Mouse (Mus musculus): ENCODE measurements around the gene Akr1c13. TPM values are rescaled to one million over a fixed set of nuclear protein-coding genes. Genes with fewer than 3 reads are reported as not detected.
"Not testable (repeated sequence)": the region's sequence is repeated elsewhere in the genome, so short reads cannot be mapped to it uniquely, and the experiment has no call there.

Akr1c13 gene
- not detected for total RNA-seq (2021)

- no peak for DNase-seq (ENCODE audit: extremely low spot score in 1 of 2, low spot score in 1 of 2)
Measured at GRCm38 (mm10) chr13:4190904-4191303, at the start of gene Akr1c13. Akr1c13 (plus strand) TSS chr13:4191150.

- no peak for DNase-seq (ENCODE audit: extremely low spot score in 1 of 2, low spot score in 1 of 2)
Measured at GRCm38 (mm10) chr13:4144261-4144660, 46.7 kb upstream of the Akr1c13 start.

- DNase-seq (ENCODE audit: extremely low spot score in 1 of 2, low spot score in 1 of 2) = no peak
Measured at GRCm38 (mm10) chr13:4150518-4150917, 40.4 kb upstream of the Akr1c13 start, which contains the start of gene Akr1c18. Akr1c18 (minus strand) TSS chr13:4150654.

GRCm38 (mm10) chr13:4152908-4153307 is 38.0 kb upstream of the Akr1c13 start:
- DNase-seq (ENCODE audit: extremely low spot score in 1 of 2, low spot score in 1 of 2) = no peak

GRCm38 (mm10) chr13:4153593-4153992 is 37.4 kb upstream of the Akr1c13 start:
- DNase-seq (ENCODE audit: extremely low spot score in 1 of 2, low spot score in 1 of 2) = no peak

- DNase-seq (ENCODE audit: extremely low spot score in 1 of 2, low spot score in 1 of 2) = no peak
Measured at GRCm38 (mm10) chr13:4155286-4155685, 35.7 kb upstream of the Akr1c13 start.

GRCm38 (mm10) chr13:4168006-4168405 is 22.9 kb upstream of the Akr1c13 start:
- DNase-seq (ENCODE audit: extremely low spot score in 1 of 2, low spot score in 1 of 2) = no peak

- no peak for DNase-seq (ENCODE audit: extremely low spot score in 1 of 2, low spot score in 1 of 2)
Measured at GRCm38 (mm10) chr13:4172978-4173377, 18.0 kb upstream of the Akr1c13 start.

- DNase-seq (ENCODE audit: extremely low spot score in 1 of 2, low spot score in 1 of 2) = not testable (repeated sequence)
Measured at GRCm38 (mm10) chr13:4181321-4181720, 9.6 kb upstream of the Akr1c13 start.

GRCm38 (mm10) chr13:4183116-4183515 is 7.8 kb upstream of the Akr1c13 start:
- no peak for DNase-seq (ENCODE audit: extremely low spot score in 1 of 2, low spot score in 1 of 2)

GRCm38 (mm10) chr13:4186641-4187411 is 4.1 kb upstream of the Akr1c13 start:
- not testable (repeated sequence) for DNase-seq (ENCODE audit: extremely low spot score in 1 of 2, low spot score in 1 of 2)

- no peak for DNase-seq (ENCODE audit: extremely low spot score in 1 of 2, low spot score in 1 of 2)
Measured at GRCm38 (mm10) chr13:4188174-4188573, 2.8 kb upstream of the Akr1c13 start.

- no peak for DNase-seq (ENCODE audit: extremely low spot score in 1 of 2, low spot score in 1 of 2)
Measured at GRCm38 (mm10) chr13:4192511-4192910, 1.6 kb downstream of the Akr1c13 start.

- DNase-seq (ENCODE audit: extremely low spot score in 1 of 2, low spot score in 1 of 2) = no peak
Measured at GRCm38 (mm10) chr13:4206147-4206903, 15.4 kb downstream of the Akr1c13 start.

- DNase-seq (ENCODE audit: extremely low spot score in 1 of 2, low spot score in 1 of 2) = no peak
Measured at GRCm38 (mm10) chr13:4211560-4212299, 20.8 kb downstream of the Akr1c13 start.

GRCm38 (mm10) chr13:4212309-4212708 is 21.4 kb downstream of the Akr1c13 start:
- no peak for DNase-seq (ENCODE audit: extremely low spot score in 1 of 2, low spot score in 1 of 2)

- not testable (repeated sequence) for DNase-seq (ENCODE audit: extremely low spot score in 1 of 2, low spot score in 1 of 2)
Measured at GRCm38 (mm10) chr13:4215496-4215895, 24.5 kb downstream of the Akr1c13 start.

- DNase-seq (ENCODE audit: extremely low spot score in 1 of 2, low spot score in 1 of 2) = no peak
Measured at GRCm38 (mm10) chr13:4228441-4228840, 37.5 kb downstream of the Akr1c13 start, which contains the start of gene Akr1c19. Akr1c19 (plus strand) TSS chr13:4228700.

- no peak for DNase-seq (ENCODE audit: extremely low spot score in 1 of 2, low spot score in 1 of 2)
Measured at GRCm38 (mm10) chr13:4230841-4231623, 40.1 kb downstream of the Akr1c13 start.

- DNase-seq (ENCODE audit: extremely low spot score in 1 of 2, low spot score in 1 of 2) = no peak
Measured at GRCm38 (mm10) chr13:4233135-4233534, 42.2 kb downstream of the Akr1c13 start.

Data from layer of hippocampus, postnatal 25 days (tissue).